Mouse (Mus musculus): ENCODE measurements at regions not wholly inside any gene's neighbourhood (a gene's known extent, or its start where the extent isn't known, plus 50 kb on each side); places are given as distances from the start of the nearest gene placed in this dataset.

DNA sequence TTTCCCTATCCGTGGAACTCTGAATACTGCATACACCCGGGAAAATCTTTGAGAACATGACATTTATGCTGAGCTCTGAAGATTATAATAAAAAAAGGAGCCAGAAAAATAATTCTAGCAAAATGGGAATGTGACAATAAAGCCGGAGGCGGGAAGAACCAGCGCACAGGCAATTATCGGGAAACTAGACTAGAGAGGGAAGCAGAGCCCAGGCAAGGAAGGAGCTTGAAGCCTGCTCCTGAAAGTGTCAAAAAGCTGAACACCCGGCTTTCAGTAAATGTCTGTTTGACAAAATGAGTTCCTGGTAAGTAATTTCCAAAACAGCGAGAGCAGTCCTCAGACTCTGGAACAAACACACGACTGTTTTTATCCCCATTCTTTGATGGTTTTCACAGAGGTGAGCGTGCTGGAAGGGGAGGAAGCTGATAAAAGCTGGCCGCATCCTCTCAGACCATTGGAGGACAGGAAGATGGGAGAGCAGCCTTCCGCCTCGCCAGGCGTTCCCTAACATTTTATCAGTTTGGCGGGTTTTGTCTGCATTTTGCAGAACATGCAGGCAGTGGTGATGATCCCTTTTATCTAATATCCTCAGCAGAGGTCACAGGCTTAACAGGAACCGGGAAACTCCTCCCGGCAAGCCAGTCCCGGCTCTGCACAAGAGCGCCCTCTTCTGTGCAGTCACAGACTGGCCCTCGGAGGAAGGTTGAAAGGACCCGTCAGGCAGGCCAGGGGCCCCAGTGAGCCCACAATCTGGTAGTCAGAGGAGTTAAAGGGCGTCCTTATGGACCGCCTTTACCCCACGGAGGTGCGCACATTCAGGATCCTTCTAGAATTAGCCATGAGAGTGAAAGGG lies 201.3 kb upstream of the 1700056E22Rik start:
- 0 out of 2 replicates have a peak, but pooled peaks cover 3% of the 10 kb centered on the region for H3K4me1 ChIP-seq (replicated peaks; ENCODE audit: low read depth, low read length)
- TF ChIP-seq CTCF (conservative IDR thresholded peaks at IDR 0.05; ENCODE audit: low read length) (peak; percentile 70), POU5F1 (IDR thresholded peaks at IDR 0.05; ENCODE audit: borderline replicate concordance, low read length) (no peak)
- no peak overlapping the region for H3K4me3 ChIP-seq (replicated peaks; ENCODE audit: low read length)
- peaks cover 21% of the 10 kb centered on the region for H3K27me3 ChIP-seq (ENCODE audit: insufficient read depth, low read length)
- no peaks in the 10 kb centered on the region for H3K9me3 ChIP-seq (ENCODE audit: low read length)
- no peaks in the 10 kb centered on the region for H3K36me3 ChIP-seq (ENCODE audit: insufficient read depth, low read length)

DNA sequence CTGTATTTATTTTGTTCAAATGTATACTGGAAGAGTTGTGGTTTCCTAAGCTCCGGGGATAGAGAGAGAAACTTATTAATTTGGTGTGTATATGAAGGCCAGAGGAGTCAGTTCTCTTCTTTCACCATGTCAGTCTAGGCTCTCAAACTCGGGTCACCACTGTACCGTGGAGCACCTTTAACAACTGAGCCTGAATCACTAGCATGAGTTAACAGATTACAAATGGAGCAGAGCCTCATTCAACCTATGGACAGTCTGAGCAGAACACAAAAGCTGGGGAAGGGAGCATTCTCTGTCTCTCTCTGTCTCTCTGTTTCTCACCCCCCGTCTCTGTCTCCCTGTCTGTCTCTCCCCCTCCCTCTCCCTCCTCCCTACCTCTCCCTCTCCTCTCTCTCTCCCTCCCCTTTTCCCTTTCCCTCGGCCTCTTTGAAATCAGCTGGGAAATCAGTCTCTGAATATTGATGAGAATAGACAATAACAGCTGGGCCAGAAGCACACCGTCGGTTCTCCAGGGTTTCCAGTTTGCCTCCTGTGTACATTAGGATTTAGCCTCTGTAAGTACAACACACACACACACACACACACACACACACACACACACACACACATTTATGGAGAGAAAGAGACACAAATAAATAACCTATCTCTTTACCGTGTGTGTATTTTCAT lies 200.4 kb upstream of the 1700056E22Rik start:
- no peak for TF ChIP-seq POU5F1 (IDR thresholded peaks at IDR 0.05; ENCODE audit: borderline replicate concordance, low read length)
- no peak for TF ChIP-seq CTCF (conservative IDR thresholded peaks at IDR 0.05; ENCODE audit: low read length)
- TF ChIP-seq NANOG (IDR thresholded peaks at IDR 0.05; ENCODE audit: borderline replicate concordance, low read length): no peak
- no peak overlapping the region for H3K4me3 ChIP-seq (replicated peaks; ENCODE audit: low read length)

DNA sequence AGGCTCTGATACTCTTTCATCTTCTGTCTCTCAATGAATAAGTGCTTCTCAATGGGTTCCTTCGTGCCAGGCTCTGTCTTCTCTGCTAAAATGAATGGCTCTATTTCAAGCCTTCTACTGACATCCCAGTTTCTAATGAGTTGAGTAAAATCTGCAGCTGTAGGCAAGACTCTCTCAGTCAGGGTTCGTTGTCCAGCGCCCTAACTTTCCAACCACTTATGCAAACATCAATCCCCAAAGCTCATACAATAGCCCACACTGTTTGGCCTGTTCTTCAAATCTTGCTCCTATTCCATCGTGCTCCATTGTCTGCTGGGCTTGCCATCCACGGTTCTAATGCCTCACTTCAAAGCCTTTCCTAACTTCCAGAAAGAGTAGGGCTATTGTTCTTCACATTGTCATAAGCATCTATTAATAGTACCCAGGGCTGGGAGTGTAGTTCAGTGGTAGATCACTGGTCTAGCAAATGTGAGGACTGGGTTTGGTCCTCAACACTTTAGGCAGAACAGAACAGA lies 199.7 kb upstream of the 1700056E22Rik start:
- no peaks in the 10 kb centered on the region for H3K36me3 ChIP-seq (ENCODE audit: insufficient read depth, low read length)
- H3K9me3 ChIP-seq (ENCODE audit: low read length): no peaks in the 10 kb centered on the region
- H3K27me3 ChIP-seq (ENCODE audit: insufficient read depth, low read length): peaks cover 21% of the 10 kb centered on the region
- TF ChIP-seq CTCF (conservative IDR thresholded peaks at IDR 0.05; ENCODE audit: low read length) (no peak), POU5F1 (IDR thresholded peaks at IDR 0.05; ENCODE audit: borderline replicate concordance, low read length) (no peak), NANOG (IDR thresholded peaks at IDR 0.05; ENCODE audit: borderline replicate concordance, low read length) (no peak)
- H3K4me3 ChIP-seq (replicated peaks; ENCODE audit: low read length): no peak overlapping the region
- H3K4me1 ChIP-seq (replicated peaks; ENCODE audit: low read depth, low read length): 0 out of 2 replicates have a peak, but pooled peaks cover 3% of the 10 kb centered on the region

More for the DNA sequence above, 200.4 kb upstream of the 1700056E22Rik start:
- Histone ChIP-seq H3K9me3 (ENCODE audit: low read length) (no peaks in the 10 kb centered on the region), H3K36me3 (ENCODE audit: insufficient read depth, low read length) (no peaks in the 10 kb centered on the region), H3K4me1 (replicated peaks; ENCODE audit: low read depth, low read length) (0 out of 2 replicates have a peak, but pooled peaks cover 3% of the 10 kb centered on the region), H3K27me3 (ENCODE audit: insufficient read depth, low read length) (peaks cover 21% of the 10 kb centered on the region)

DNA sequence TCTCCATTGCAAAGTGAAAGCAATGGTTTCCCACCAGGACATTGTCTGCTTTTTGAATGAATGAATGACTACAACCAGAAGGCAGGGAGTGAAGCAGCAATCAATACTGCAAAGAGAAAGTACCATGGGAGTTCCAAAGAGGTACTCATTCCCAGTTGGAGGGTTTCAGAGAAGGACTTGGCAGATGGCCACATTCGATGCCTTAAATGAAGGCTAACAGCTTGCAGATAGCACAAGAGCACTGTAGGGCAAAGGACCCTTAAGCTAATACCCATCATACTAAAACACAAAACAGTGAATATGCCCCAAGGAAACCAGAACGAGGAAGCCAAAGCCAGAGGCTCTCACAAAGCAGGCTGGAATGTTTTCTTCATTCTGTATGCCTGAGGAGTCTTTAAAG lies 188.2 kb upstream of the 1700056E22Rik start:
- no peaks in the 10 kb centered on the region for H3K4me1 ChIP-seq (replicated peaks; ENCODE audit: low read depth, low read length)
- TF ChIP-seq NANOG (IDR thresholded peaks at IDR 0.05; ENCODE audit: borderline replicate concordance, low read length) (no peak), POU5F1 (IDR thresholded peaks at IDR 0.05; ENCODE audit: borderline replicate concordance, low read length) (no peak), CTCF (conservative IDR thresholded peaks at IDR 0.05; ENCODE audit: low read length) (no peak)
- H3K27me3 ChIP-seq (ENCODE audit: insufficient read depth, low read length): no peaks in the 10 kb centered on the region
- H3K4me3 ChIP-seq (replicated peaks; ENCODE audit: low read length): no peak overlapping the region
- H3K9me3 ChIP-seq (ENCODE audit: low read length): no peaks in the 10 kb centered on the region
- H3K36me3 ChIP-seq (ENCODE audit: insufficient read depth, low read length): no peaks in the 10 kb centered on the region

DNA sequence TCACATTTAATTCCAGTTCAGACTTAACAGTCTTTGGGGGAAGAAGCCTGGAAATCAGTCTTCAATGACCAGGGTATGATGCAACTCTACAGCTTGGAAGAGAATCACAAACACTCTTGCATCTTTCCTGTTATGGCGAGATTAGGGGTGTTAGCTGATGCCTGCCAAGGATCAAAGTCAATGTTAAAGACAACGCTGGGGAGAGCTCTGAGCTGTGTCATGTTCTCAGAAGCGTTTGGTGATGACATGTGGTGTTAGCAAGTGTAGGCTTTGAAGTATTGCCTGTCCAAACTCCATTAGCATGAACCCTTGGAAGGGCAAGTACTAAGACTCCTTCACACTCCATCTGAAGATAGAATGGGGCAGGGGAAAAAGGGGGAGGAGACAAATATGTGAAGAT lies 187.7 kb upstream of the 1700056E22Rik start:
- no peaks in the 10 kb centered on the region for H3K36me3 ChIP-seq (ENCODE audit: insufficient read depth, low read length)
- H3K4me3 ChIP-seq (replicated peaks; ENCODE audit: low read length): no peak overlapping the region
- H3K4me1 ChIP-seq (replicated peaks; ENCODE audit: low read depth, low read length): no peaks in the 10 kb centered on the region
- no peaks in the 10 kb centered on the region for H3K9me3 ChIP-seq (ENCODE audit: low read length)
- no peaks in the 10 kb centered on the region for H3K27me3 ChIP-seq (ENCODE audit: insufficient read depth, low read length)
- TF ChIP-seq NANOG (IDR thresholded peaks at IDR 0.05; ENCODE audit: borderline replicate concordance, low read length) (no peak), POU5F1 (IDR thresholded peaks at IDR 0.05; ENCODE audit: borderline replicate concordance, low read length) (no peak)

DNA sequence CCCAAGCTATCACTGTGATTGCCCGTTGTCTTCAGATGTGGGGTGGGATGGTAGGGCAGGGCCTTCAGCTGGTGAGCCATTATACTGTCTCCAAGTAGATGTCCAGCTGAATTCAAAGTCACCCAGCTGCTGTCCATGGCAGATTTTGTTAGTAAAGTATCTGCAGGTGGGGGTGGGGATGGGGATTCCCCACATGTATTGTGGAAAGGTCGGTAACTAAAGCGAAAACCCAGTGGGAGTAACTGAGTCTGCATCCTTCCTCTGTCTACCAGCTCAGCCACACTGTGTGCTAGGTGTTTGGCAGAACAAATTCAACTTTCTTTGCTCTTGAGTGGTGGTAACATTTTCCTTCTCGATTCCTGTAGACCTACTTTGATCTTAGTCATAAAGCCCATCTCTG lies 163.2 kb upstream of the 1700056E22Rik start:
- TF ChIP-seq POU5F1 (IDR thresholded peaks at IDR 0.05; ENCODE audit: borderline replicate concordance, low read length) (no peak), NANOG (IDR thresholded peaks at IDR 0.05; ENCODE audit: borderline replicate concordance, low read length) (no peak), CTCF (conservative IDR thresholded peaks at IDR 0.05; ENCODE audit: low read length) (no peak)
- H3K9me3 ChIP-seq (ENCODE audit: low read length): no peaks in the 10 kb centered on the region
- no peak overlapping the region for H3K4me3 ChIP-seq (replicated peaks; ENCODE audit: low read length)
- no peaks in the 10 kb centered on the region for H3K4me1 ChIP-seq (replicated peaks; ENCODE audit: low read depth, low read length)
- no peaks in the 10 kb centered on the region for H3K27me3 ChIP-seq (ENCODE audit: insufficient read depth, low read length)
- H3K36me3 ChIP-seq (ENCODE audit: insufficient read depth, low read length): no peaks in the 10 kb centered on the region

DNA sequence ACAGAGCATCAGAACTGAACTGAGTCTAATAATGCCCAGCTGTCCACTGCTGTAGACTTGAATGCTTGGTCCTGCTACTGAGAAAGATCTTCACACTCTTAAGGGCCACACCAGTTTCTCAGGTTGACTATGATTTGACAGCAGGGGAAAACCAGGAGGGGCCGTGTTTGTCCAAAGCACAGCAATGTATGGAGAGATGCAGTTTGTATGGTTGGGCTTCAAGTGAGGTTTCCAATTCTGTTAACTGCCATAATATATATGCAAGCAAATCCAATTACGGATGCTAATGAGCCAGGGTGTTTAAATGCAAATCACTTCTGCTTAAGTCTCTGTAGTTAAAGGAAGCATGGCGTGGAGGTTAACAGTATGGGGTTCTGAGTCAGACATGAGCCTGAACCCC lies 157.2 kb upstream of the 1700056E22Rik start:
- Histone ChIP-seq H3K9me3 (ENCODE audit: low read length) (no peaks in the 10 kb centered on the region), H3K4me3 (replicated peaks; ENCODE audit: low read length) (no peak overlapping the region), H3K36me3 (ENCODE audit: insufficient read depth, low read length) (no peaks in the 10 kb centered on the region), H3K4me1 (replicated peaks; ENCODE audit: low read depth, low read length) (no peaks in the 10 kb centered on the region), H3K27me3 (ENCODE audit: insufficient read depth, low read length) (no peaks in the 10 kb centered on the region)
- TF ChIP-seq POU5F1 (IDR thresholded peaks at IDR 0.05; ENCODE audit: borderline replicate concordance, low read length) (no peak), CTCF (conservative IDR thresholded peaks at IDR 0.05; ENCODE audit: low read length) (no peak), NANOG (IDR thresholded peaks at IDR 0.05; ENCODE audit: borderline replicate concordance, low read length) (no peak)

DNA sequence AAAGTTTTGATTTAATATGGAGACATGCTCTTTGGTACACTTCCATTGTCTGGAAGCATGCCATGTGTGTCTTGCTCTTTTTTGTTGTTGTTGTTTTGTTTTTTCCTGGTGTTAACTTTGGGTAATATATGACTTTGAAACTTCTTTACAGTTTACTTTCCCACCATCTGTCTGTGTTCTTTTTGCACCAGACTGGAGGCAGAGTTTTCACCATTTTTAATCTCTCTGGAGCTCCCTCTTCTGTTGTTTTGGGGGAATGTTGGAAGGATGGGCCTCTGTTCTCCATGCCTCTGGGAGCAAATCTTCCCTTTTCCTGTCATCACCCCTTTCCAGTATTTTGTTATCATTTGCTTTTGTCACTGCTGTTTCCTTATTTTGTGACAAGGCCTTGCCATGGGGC lies 153.5 kb upstream of the 1700056E22Rik start:
- H3K36me3 ChIP-seq (ENCODE audit: insufficient read depth, low read length): no peaks in the 10 kb centered on the region
- TF ChIP-seq POU5F1 (IDR thresholded peaks at IDR 0.05; ENCODE audit: borderline replicate concordance, low read length) (no peak), CTCF (conservative IDR thresholded peaks at IDR 0.05; ENCODE audit: low read length) (no peak), NANOG (IDR thresholded peaks at IDR 0.05; ENCODE audit: borderline replicate concordance, low read length) (no peak)
- H3K27me3 ChIP-seq (ENCODE audit: insufficient read depth, low read length): no peaks in the 10 kb centered on the region
- H3K4me1 ChIP-seq (replicated peaks; ENCODE audit: low read depth, low read length): no peaks in the 10 kb centered on the region
- H3K4me3 ChIP-seq (replicated peaks; ENCODE audit: low read length): no peak overlapping the region
- no peaks in the 10 kb centered on the region for H3K9me3 ChIP-seq (ENCODE audit: low read length)
